Mouse (Mus musculus) neutrophil, adult 59 days (primary cell): ENCODE results near the gene Homez. TPM values are rescaled to one million over a fixed set of nuclear protein-coding genes. Genes with fewer than 3 reads are reported as not detected.

ENCODE experiments used
- total RNA-seq, 2 experiments: library from RNA; stranded (reverse); gene quantifications; 1 replicate in 1 of 2; 2 replicates in 1 of 2; pipeline ENCODE4 v1.2.4; 2023

Homez gene
- total RNA-seq: 10 to 100 TPM; 12.0 to 12.3 TPM

DNA sequence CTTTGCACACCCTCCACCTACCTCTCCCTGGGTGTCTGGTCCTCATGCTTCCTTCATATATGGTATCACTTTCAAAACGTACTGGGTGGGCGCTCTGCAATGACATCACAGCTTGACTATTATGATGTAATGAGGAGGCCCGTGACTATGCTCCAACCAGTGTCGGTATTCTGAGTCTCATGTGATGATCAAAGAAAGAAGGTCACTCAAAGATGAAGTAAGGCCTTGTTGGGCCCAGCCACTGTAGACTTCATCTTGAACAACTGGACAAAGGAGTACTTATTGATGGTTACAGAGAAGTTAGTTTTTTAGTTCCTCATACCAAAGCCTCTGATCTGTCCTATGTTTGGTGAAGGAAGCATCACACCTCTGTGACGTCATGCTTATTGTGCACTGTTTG, at the start of gene Homez:
Gene Homez, minus strand, starts transcription at position 101 of the 400 bp plus-strand sequence.

DNA sequence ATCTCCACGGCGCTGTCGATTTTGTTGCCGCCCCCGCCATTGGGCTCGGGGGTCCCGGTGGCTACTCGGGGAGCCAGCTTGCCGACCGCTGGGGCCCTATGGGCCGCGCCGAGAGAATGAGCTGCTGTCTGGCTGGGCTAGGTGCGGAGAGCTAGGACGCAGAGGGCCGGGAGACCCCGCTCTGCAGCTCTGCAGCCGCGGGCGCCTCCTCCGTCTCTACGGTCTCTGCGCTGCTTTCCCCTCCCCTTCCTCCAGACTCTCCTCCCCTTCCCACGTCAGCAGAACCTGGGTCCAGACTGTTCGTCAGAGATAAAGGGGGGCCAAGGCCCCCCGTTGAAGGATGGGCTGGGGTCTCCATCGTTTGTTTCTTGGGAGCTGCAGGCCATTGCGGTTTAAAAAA, 42.1 kb upstream of the Homez start, which contains the start of gene Slc22a17:
Gene Slc22a17, minus strand, starts transcription at position 247 of the 400 bp plus-strand sequence.

GRCm38 (mm10) chr14:54892200-54892599, 21.4 kb upstream of the Homez start, which contains the start of gene Pabpn1:
Gene Pabpn1, plus strand, starts transcription at chr14:54892500.

GRCm38 (mm10) chr14:54883154-54884021, 12.6 kb upstream of the Homez start, which contains the start of the genes Bcl2l2 and Gm20521:
Gene Bcl2l2, plus strand, starts transcription at chr14:54883377.
Gene Gm20521, plus strand, starts transcription at chr14:54883441.

DNA sequence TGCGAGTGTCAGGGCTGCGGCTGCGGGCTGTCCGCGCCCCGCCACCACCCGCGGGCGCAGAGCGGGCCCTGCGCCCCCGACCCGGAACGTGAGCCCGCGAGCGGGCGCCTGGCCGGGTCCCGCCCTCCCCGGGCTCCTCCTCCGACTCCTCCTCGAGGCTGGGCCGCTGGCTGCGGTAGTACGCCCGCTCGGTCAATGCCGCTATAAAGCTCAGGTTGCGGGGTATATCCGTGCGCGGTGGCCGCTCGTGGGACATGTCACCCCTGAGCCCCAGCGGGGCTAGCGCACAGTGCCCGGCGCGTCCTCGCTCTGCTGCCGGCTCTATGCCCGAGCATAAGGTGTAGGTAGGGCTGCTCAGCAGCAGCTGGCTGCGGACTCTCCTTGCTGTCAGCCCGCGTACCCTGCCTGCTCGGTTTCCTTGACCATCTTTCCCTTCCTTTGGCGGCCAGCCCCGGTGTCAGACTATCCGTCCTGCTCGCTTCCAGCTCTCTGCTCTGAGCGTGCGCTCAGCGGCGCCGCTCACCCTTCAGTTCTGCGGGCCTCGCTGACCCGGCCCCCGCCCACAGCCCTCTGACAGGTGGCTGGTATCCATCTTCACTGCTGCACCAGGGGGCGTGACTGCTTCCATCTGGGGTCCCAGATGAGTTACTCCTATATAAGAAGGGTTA, 6.4 kb upstream of the Homez start, which contains the start of gene Ppp1r3e:
Gene Ppp1r3e, minus strand, starts transcription at position 503 of the 668 bp plus-strand sequence.

DNA sequence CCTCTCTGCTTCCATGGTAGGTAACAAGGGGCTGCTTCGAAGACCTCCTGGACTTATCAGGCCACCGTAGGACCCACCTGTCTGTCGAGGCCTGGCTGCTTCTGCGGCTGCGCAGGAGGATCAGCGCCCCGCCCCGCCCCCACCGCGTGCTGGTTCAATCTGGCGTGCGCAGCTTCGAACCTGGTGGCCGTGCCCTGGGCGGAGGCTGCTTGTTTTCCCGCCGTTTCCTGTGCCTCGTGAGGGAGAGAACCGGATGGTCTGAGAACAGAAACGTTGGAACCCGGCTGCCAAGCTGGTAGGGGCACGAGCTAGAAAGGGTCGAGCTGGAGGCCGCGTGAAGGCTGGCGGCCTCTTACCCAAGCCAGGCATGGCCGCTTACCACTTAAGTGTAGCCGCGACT, 56.8 kb downstream of the Homez start, which contains the start of gene Rnf212b:
Gene Rnf212b, plus strand, starts transcription at position 151 of the 400 bp plus-strand sequence.

Other genes with a start within 250 kb of the Homez start
- not detected for gene Psmb11, start 249.5 kb downstream of the Homez start, total RNA-seq
- gene Gm17606, start 230.0 kb downstream of the Homez start, total RNA-seq: not detected
- 1 to 10 TPM; 2.1 to 2.4 TPM for gene Cdh24, start 229.6 kb downstream of the Homez start, total RNA-seq
- gene 1700123O20Rik, start 184.7 kb downstream of the Homez start, total RNA-seq: 10 to 100 TPM; 28.6 to 30.0 TPM
- 100 to 1,000 TPM; 231 to 260 TPM for gene Acin1, start 184.0 kb downstream of the Homez start, total RNA-seq
- gene Gm29776, start 172.1 kb downstream of the Homez start, total RNA-seq: under 1 TPM; 0.31 to 0.38 TPM
- 100 to 1,000 TPM; 146 to 191 TPM for gene Cebpe, start 158.8 kb downstream of the Homez start, total RNA-seq
- 1 to 10 TPM; 5.3 to 5.6 TPM for gene Slc7a8, start 89.0 kb downstream of the Homez start, total RNA-seq
- gene Rnf212b, start 56.8 kb downstream of the Homez start, total RNA-seq: not detected
- 1 to 10 TPM; 2.4 to 2.5 TPM for gene Ppp1r3e, start 6.6 kb upstream of the Homez start, total RNA-seq
- 10 to 100 TPM in 1 of 2 experiments, 1 to 10 TPM in 1; 8.3 to 13.1 TPM for gene Bcl2l2, start 12.4 kb upstream of the Homez start, total RNA-seq
- 1 to 10 TPM in 1 of 2 experiments, not detected in 1; 3.2 TPM for gene Gm20521, start 12.5 kb upstream of the Homez start, total RNA-seq
- 100 to 1,000 TPM; 141 to 157 TPM for gene Pabpn1, start 21.5 kb upstream of the Homez start, total RNA-seq
- under 1 TPM; 0.27 to 0.49 TPM for gene Slc22a17, start 42.2 kb upstream of the Homez start, total RNA-seq
- not detected for gene Efs, start 55.2 kb upstream of the Homez start, total RNA-seq
- gene Il25, start 61.7 kb upstream of the Homez start, total RNA-seq: not detected
- gene Cmtm5, start 65.3 kb upstream of the Homez start, total RNA-seq: not detected
- gene Myh6, start 96.0 kb upstream of the Homez start, total RNA-seq: not detected
- gene Gm17428, start 106.0 kb upstream of the Homez start, total RNA-seq: not detected
- gene Myh7, start 123.7 kb upstream of the Homez start, total RNA-seq: under 1 TPM in 1 of 2 experiments, not detected in 1; 0.09 TPM
- gene Ngdn, start 144.5 kb upstream of the Homez start, total RNA-seq: 10 to 100 TPM; 39.0 to 42.8 TPM
- 1 to 10 TPM; 1.4 to 1.9 TPM for gene Zfhx2, start 221.4 kb upstream of the Homez start, total RNA-seq
- 1 to 10 TPM; 2.7 to 3.1 TPM for gene Thtpa, start 223.8 kb upstream of the Homez start, total RNA-seq
- gene Ap1g2, start 235.6 kb upstream of the Homez start, total RNA-seq: 10 to 100 TPM; 42.3 to 46.1 TPM
- not detected for gene Jph4, start 246.0 kb upstream of the Homez start, total RNA-seq